Mouse (Mus musculus) kidney, postnatal 14 days (tissue): ENCODE data around the gene Camta1.

Source experiments
- DNase-seq: peaks from one replicate; pipeline ENCODE4 v3.0.0; 2022; ENCODE audit warnings: mixed read lengths

The Camta1 gene

DNA sequence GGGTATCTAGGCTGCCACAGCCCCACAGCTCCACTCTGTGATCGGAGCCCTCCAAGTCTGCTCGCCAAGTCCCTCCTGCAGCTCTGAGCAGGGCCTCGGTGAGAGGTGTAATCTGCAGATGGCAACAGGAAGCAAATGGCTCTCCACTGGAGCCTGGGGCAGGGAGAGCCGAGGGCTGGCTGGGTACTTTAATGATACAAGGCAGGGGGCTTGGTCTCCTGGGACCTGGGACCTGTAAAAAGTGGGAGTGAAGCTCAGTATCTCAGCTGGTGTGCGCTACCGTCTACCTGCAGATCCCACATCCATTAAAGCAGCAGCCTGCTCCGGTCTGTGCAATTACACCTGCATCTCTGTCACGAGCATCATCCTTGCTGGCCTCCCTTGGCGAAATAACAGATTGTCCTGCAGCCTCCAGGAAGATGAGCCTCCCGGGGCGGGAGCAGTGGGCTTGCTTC is 555.3 kb downstream of the Camta1 start:
- no peak for DNase-seq

DNA sequence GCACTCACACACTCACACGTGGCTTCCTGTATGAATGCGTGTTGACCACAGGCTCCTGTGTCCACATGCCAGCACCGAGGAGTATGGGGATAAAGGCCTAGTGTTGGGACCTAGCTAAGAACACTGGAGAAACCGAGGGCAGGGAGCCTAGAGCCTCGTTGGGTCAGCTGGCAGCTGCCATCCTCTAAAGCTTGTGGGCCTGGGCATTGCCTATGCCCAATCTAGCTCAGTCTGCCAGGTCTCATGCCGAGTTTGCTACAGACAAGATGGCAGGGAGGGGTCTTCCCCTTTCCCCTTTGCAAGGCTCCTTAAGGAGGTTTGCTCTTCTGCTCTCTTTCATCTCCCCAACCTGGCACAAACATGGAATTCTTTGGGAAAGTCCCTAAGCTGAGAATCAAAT is 555.9 kb downstream of the Camta1 start:
- no peak for DNase-seq

DNA sequence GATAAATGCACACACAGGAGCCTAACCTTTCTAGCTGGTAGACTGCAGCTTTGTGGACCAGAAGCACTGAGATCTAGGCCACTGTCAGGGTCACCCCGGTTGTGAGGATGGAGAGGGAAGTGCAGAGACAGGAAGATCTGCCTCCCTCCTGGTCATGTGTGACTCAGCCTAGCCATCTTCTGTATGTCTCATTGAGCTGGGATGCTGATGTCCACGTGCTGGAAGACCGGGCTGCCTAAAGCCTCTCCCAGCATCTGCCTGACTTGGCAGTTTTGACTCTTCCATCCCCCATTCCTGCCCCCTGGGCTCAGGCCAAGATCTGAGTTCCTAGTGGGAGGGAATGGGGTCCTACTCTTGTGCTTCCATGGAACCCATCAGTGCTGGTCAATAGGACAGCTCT is 557.7 kb downstream of the Camta1 start:
- no peak for DNase-seq

DNA sequence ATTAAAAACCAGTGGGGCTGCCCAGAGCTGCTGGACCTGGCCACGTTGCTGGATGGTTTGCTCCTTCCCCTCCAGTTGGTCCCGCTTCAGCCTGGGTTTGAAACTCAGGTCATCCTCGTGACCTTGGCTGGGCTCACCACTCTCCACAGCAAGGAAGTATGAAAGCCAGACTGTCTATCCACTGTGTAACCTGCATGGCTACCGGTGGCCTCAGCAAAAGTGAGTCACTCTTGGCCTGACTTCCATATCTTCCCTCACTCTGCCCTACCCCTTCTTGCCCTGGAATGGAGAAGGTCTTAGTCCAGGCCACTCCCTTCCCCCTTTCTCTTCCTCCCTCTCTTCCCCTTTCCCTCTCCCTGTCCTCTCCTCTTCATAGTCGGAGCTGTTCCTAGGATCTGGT is 558.2 kb downstream of the Camta1 start:
- no peak for DNase-seq

GRCm38 (mm10) chr4:151302195-151303126 is 559.2 kb downstream of the Camta1 start:
- DNase-seq, result peak; percentile 94

DNA sequence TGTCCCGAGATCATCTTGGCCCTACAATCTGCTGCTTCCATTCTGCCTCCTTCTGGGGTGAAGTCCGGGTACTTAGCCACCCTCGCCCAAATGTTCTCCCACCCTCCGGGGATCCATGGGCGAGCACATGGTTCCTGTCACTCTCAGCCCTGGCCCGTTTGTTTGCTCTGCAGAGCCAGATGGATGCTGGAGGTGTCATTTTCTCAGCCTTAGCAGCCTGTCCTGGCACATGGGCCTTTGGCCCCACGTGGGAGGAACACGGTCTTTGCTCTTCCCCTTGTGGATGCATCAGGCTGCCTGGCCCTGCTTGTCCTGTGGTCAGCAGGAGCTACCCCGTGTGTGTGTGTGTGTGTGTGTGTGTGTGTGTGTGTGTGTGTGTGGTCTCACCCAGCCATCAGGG is 560.3 kb downstream of the Camta1 start:
- peak; percentile 49 for DNase-seq

DNA sequence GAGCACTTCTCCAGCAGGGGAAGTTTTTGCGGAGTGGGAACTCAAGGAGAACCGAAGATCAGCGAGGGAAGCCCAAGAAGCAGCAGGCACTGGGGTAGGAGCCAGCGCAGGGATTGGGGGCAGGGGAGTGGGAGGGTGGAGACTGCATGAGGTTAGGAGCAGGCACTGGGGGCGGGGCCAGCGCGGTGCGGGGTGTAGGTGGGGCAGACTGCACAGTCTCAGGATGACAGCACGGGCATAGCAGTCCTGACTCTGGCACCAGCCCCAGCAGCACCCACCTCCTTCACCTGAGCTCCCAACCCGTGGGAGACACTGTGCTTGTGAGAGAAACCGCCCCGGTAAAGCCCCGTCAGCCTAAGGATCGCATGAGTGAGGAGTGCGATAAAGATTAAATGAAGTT is 561.0 kb downstream of the Camta1 start:
- DNase-seq, result peak; percentile 41

- DNase-seq, result no peak
Measured at GRCm38 (mm10) chr4:151295515-151296203, 566.0 kb downstream of the Camta1 start.

- DNase-seq, result peak; percentile 57
Measured at GRCm38 (mm10) chr4:151288893-151289585, 572.6 kb downstream of the Camta1 start.

DNA sequence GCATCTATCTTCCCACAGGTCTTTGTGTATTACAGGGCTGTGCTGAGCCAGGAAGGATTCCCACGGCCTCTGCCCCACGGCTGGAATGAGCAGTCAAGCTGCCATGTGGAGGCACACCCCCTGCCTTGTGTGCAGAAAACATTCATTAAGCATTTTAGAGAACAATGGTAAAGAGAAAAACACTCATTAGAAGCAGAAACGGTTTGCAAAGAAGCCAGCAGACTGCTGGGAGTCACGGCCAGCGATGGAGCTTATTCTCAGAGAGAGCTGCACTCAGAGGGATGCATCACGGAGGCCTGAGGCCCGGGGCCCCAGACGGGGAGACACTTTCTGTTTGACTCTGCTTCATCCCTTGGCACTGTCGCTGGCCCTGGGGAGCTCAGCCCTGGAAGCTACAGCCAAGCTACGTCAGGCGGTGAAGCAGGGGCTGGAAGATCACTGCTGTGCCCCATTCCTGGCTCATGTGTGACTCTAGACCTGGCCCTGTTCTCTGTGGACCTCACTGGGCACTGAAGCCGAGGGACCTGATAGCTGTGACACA is 575.7 kb downstream of the Camta1 start:
- DNase-seq, result no peak

- no peak for DNase-seq
Measured at GRCm38 (mm10) chr4:151285432-151285831, 576.2 kb downstream of the Camta1 start.

- DNase-seq, result peak; percentile 72
Measured at GRCm38 (mm10) chr4:151283092-151283741, 578.5 kb downstream of the Camta1 start.

- DNase-seq, result no peak
Measured at GRCm38 (mm10) chr4:151282103-151282502, 579.6 kb downstream of the Camta1 start.

GRCm38 (mm10) chr4:151275292-151275691 is 586.4 kb downstream of the Camta1 start:
- DNase-seq, result no peak

DNA sequence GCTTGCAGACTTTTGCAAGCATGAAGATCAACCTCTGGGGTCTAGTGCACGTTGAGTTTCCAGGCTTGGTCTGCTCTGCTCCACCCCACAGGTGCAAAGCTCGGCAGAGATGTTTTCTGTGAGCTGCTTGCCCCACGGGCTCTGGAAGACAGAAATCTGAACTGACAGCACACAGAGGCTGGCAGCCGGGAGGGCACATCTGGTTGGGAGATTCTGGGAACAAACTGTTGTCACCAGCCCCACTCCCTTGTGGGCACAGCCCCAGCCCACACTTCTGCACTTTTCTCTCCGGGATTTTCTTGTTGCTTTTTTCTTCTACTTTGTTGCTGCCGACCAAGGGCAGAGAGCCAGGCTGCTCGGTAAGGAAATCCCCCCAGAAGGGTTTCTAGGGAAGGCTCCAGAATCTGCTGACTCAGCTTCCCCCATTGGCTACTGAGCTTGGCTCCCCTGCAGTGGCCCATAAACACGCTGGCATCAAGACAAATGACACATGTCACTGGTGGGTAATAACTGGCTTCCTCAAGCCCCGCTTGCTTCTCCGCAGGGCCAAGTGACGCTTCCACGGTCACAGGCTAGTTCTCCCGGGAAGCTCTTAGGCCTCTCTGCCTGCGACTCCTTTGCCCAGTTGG is 597.8 kb downstream of the Camta1 start:
- DNase-seq, result no peak

DNA sequence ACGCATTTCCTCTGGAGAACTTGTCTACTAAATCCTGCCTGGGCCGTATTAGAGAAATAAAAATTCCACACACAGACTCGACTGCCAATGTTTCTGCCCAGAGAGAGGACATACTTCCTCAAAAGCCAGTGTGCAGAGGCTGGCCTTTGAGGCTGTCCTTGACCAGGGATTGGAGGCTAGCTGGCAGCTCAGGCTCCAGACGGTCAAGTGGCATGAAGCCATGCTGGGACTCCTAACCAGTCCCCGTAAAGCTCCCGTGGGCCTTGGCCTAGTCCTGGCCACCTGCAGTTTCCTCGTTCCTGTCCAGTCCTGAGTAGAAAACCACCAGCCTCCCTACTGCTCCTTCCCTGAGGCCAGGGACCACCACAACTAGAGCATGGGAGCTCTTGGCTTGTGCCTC is 598.6 kb downstream of the Camta1 start:
- DNase-seq, result no peak

DNA sequence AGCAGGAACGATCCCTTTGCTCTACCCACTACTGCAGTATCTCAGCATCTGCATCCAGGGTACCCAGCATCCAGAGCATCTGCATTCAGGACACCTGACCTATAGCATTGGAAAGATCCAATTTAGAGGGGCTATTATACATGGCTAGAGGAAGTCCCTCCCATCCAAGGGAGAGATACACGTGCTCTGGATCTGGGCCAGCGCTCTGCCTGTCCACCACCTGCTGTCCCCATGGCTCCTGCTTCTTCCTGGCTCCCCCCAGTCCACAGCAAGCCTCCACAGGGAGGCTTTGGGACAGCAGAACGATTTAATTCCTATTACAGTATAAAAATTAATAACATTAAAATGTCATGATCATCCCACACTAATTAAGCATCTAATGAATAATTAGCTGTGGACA is 605.1 kb downstream of the Camta1 start:
- DNase-seq, result no peak

DNA sequence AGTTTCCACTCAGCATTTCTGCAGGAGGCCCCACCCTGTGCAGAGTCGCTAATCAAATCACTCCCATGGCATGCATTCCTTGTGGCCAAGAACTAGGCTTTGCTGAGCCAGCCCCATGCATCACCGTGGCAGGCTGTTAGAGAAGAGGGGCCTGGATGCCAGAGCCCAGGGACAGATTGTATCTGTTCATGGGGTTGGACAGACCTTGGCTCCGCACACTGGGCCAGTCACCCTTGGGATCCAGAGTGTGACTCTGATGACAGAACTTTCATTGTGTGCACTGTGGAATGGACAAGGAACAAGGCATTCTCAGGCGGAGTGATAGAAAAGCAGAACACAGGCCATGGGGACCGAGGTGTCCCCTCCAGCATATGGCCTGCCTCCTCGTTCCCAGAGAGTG is 610.9 kb downstream of the Camta1 start:
- no peak for DNase-seq

- DNase-seq, result no peak
Measured at GRCm38 (mm10) chr4:151245068-151245797, 616.4 kb downstream of the Camta1 start.

DNA sequence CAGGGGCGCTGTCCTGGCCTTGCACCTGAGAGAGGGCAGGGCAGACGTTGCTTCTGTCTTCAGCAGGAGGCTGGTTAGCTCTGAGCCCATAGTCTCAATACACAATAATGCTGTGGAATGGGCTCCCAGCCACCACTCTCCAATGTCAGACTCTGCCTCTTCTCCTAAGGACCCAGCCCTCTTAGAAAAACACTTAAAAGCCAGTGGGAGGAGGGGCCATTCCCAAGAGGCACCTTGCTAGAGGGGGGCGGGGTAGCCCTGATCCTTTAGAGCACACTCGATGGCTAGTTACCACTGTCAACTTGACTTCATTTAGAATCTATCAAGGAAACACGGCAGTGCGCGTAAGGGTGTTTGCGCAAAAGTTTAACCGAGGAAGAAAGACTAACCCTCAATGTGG is 618.2 kb downstream of the Camta1 start:
- DNase-seq, result no peak

DNA sequence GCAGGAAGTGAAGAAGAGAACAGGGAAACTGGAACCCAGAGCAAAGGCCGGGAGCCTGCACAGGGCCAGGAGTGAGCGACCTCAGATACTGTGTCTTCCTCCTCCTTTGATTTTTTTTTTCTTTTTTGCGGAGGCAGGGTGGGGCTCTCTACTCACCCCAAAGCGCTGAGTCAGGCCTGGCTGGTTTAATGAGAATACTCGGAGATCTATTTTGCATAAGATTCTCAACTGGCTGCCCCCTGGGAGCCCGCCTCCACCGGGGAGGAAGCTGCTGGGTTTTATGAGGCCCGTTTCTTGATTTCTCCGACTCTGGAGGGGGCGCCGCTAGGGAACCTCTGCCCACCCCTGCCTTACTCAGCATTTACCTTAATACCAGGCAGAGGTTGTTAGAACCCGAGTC is 618.9 kb downstream of the Camta1 start:
- peak; percentile 14 for DNase-seq
